Mouse (Mus musculus) MEL (cell line): ENCODE results near the gene Triobp. TPM values are rescaled to one million over a fixed set of nuclear protein-coding genes. Genes with fewer than 3 reads are reported as not detected.

Source experiments
- DNase-seq: peaks from one replicate; pipeline ENCODE4 v3.0.0; 2011; ENCODE audit warnings: low read depth, low spot score
- H3K27ac ChIP-seq: 2 replicates; pipeline ENCODE4 v1.5.1; 2012; ENCODE audit warnings: low read depth, mild to moderate bottlenecking, control low read depth, low read length, moderate library complexity; ENCODE audit not compliant: control insufficient read depth
- H3K27me3 ChIP-seq, 2 experiments: fragments of 150-350 bp in 1 of 2; sonication (generic) in 1 of 2; 2 replicates each; pipeline ENCODE4 v1.6.1; 2012; ENCODE audit warnings: low read length in 2 of 2, mild to moderate bottlenecking in 2 of 2, improper control_type of control experiment in 1 of 2, moderate library complexity in 1 of 2; ENCODE audit not compliant: insufficient read depth in 2 of 2, control insufficient read depth in 1 of 2
- H3K36me3 ChIP-seq, 2 experiments: 2 replicates each; pipeline ENCODE4 v1.6.1; 2012 to 2014; ENCODE audit warnings: low read length in 2 of 2, improper control_type of control experiment in 1 of 2, inconsistent platforms in 1 of 2, mild to moderate bottlenecking in 1 of 2; ENCODE audit not compliant: insufficient read depth in 2 of 2, control insufficient read depth in 1 of 2
- H3K4me1 ChIP-seq, 2 experiments: fragments of 150-350 bp in 1 of 2; sonication (generic) in 1 of 2; 2 replicates each; pipeline ENCODE4 v1.6.1; 2012; ENCODE audit warnings: low read length in 2 of 2, improper control_type of control experiment in 1 of 2, mild to moderate bottlenecking in 1 of 2; ENCODE audit not compliant: insufficient read depth in 2 of 2, control insufficient read depth in 1 of 2
- H3K4me3 ChIP-seq, 2 experiments: fragments of 150-350 bp in 1 of 2; sonication (generic) in 1 of 2; 2 replicates each; pipeline ENCODE4 v1.5.1; 2012; ENCODE audit warnings: low read depth in 2 of 2, low read length in 2 of 2, mild to moderate bottlenecking in 2 of 2, moderate library complexity in 2 of 2, control low read depth in 1 of 2, improper control_type of control experiment in 1 of 2; ENCODE audit not compliant: control insufficient read depth in 1 of 2, insufficient read depth in 1 of 2
- H3K79me2 ChIP-seq: 2 replicates; pipeline ENCODE4 v1.6.1; 2012; ENCODE audit warnings: mild to moderate bottlenecking, low read length, moderate library complexity; ENCODE audit not compliant: control insufficient read depth, poor library complexity, insufficient read depth
- H3K9ac ChIP-seq: 2 replicates; pipeline ENCODE4 v1.6.1; 2012; ENCODE audit warnings: low read depth, mild to moderate bottlenecking, control low read depth, low read length, moderate library complexity; ENCODE audit not compliant: control insufficient read depth, poor library complexity, severe bottlenecking
- H3K9me3 ChIP-seq: fragments of 150-350 bp; sonication (generic); replicated peaks from 2 replicates; pipeline ENCODE4 v1.6.1; 2012; ENCODE audit warnings: mild to moderate bottlenecking, low read length, improper control_type of control experiment, moderate library complexity; ENCODE audit not compliant: insufficient read depth
- BHLHE40 ChIP-seq: IDR thresholded peaks from 2 replicates; pipeline ENCODE4 v1.6.1; 2012; ENCODE audit warnings: low read depth, mild to moderate bottlenecking, inconsistent platforms, low read length, improper control_type of control experiment, borderline replicate concordance
- ELF1 ChIP-seq: IDR thresholded peaks from 2 replicates; pipeline ENCODE4 v1.6.1; 2014; ENCODE audit warnings: low read depth, mild to moderate bottlenecking, inconsistent platforms, low read length, improper control_type of control experiment, moderate library complexity
- GABPA ChIP-seq: IDR thresholded peaks from 2 replicates; pipeline ENCODE4 v1.6.1; 2012; ENCODE audit warnings: low read depth, mild to moderate bottlenecking, inconsistent platforms, low read length, improper control_type of control experiment, moderate library complexity
- GATA1 ChIP-seq: IDR thresholded peaks from 2 replicates; pipeline ENCODE4 v1.6.1; 2011; ENCODE audit warnings: low read depth, low read length, improper control_type of control experiment
- HCFC1 ChIP-seq: IDR thresholded peaks from 2 replicates; pipeline ENCODE4 v1.6.1; 2012; ENCODE audit warnings: low read depth, mild to moderate bottlenecking, inconsistent platforms, low read length, improper control_type of control experiment, moderate library complexity
- KAT2A ChIP-seq: conservative IDR thresholded peaks from 2 replicates; pipeline ENCODE4 v1.6.1; 2012; ENCODE audit warnings: low read depth, low read length, improper control_type of control experiment, inconsistent platforms
- MAFK ChIP-seq: IDR thresholded peaks from 2 replicates; pipeline ENCODE4 v1.6.1; 2011; ENCODE audit warnings: low read depth, mild to moderate bottlenecking, low read length, improper control_type of control experiment, borderline replicate concordance
- MAX ChIP-seq: IDR thresholded peaks from 2 replicates; pipeline ENCODE4 v1.6.1; 2011; ENCODE audit warnings: low read length, improper control_type of control experiment
- MAZ ChIP-seq: IDR thresholded peaks from 2 replicates; pipeline ENCODE4 v1.6.1; 2012; ENCODE audit warnings: low read depth, mild to moderate bottlenecking, inconsistent platforms, low read length, improper control_type of control experiment
- MXI1 ChIP-seq: IDR thresholded peaks from 2 replicates; pipeline ENCODE4 v1.6.1; 2011; ENCODE audit warnings: mild to moderate bottlenecking, low read depth, low read length, improper control_type of control experiment
- MYC ChIP-seq: IDR thresholded peaks from 2 replicates; pipeline ENCODE4 v1.6.1; 2011; ENCODE audit warnings: low read depth, mild to moderate bottlenecking, low read length, improper control_type of control experiment, moderate library complexity
- NELFE ChIP-seq: IDR thresholded peaks from 2 replicates; pipeline ENCODE4 v1.6.1; 2011; ENCODE audit warnings: low read depth, low read length, improper control_type of control experiment
- POLR2A ChIP-seq, 2 experiments: IDR thresholded peaks; 2 replicates each; pipeline ENCODE4 v1.6.1; 2011 to 2012; ENCODE audit warnings: low read length in 2 of 2, mild to moderate bottlenecking in 2 of 2, control low read depth in 1 of 2, improper control_type of control experiment in 1 of 2, low read depth in 1 of 2, moderate library complexity in 1 of 2; ENCODE audit not compliant: control insufficient read depth in 1 of 2, insufficient read depth in 1 of 2, poor library complexity in 1 of 2
- POLR2AphosphoS2 ChIP-seq: IDR thresholded peaks from 2 replicates; pipeline ENCODE4 v1.6.1; 2011; ENCODE audit warnings: low read length, improper control_type of control experiment
- RCOR1 ChIP-seq: IDR thresholded peaks from 2 replicates; pipeline ENCODE4 v1.6.1; 2012; ENCODE audit warnings: low read depth, mild to moderate bottlenecking, inconsistent platforms, low read length, improper control_type of control experiment
- SIN3A ChIP-seq: IDR thresholded peaks from 2 replicates; pipeline ENCODE4 v1.6.1; 2012; ENCODE audit warnings: low read length, improper control_type of control experiment, inconsistent platforms
- TBP ChIP-seq: IDR thresholded peaks from 2 replicates; pipeline ENCODE4 v1.8.0; 2011; ENCODE audit warnings: low read depth, low read length, improper control_type of control experiment
- TCF12 ChIP-seq: IDR thresholded peaks from 2 replicates; pipeline ENCODE4 v1.6.1; 2014; ENCODE audit warnings: low read depth, mild to moderate bottlenecking, inconsistent platforms, low read length, improper control_type of control experiment, moderate library complexity
- USF1 ChIP-seq: IDR thresholded peaks from 2 replicates; pipeline ENCODE4 v1.6.1; 2014; ENCODE audit warnings: low read depth, mild to moderate bottlenecking, inconsistent platforms, low read length, improper control_type of control experiment, moderate library complexity
- ZNF384 ChIP-seq: IDR thresholded peaks from 2 replicates; pipeline ENCODE4 v1.6.1; 2012; ENCODE audit warnings: low read depth, mild to moderate bottlenecking, inconsistent platforms, low read length, improper control_type of control experiment
- polyA plus RNA-seq, 2 experiments: library from polyadenylated mRNA; stranded (reverse) in 1 of 2; unstranded in 1 of 2; fragments of >175 nt in 1 of 2; fragments of >200 nt in 1 of 2; gene quantifications; 2 replicates each; pipeline versions ENCODE4 v1.2.1 to v1.2.4; 2012; ENCODE audit warnings: low replicate concordance in 2 of 2, low read depth in 1 of 2; ENCODE audit not compliant: insufficient read length in 2 of 2, insufficient read depth in 1 of 2, missing spikeins in 1 of 2
- total RNA-seq: library from RNA; depleted of rRNA; stranded (reverse); fragments of 300-350 nt; gene quantifications from 2 replicates; pipeline ENCODE4 v1.2.3, GENCODE M21; 2012

Gene Triobp
- total and polyA plus RNA-seq, 3 experiments = 18.4 to 31.3 TPM; not detected in 1

DNA sequence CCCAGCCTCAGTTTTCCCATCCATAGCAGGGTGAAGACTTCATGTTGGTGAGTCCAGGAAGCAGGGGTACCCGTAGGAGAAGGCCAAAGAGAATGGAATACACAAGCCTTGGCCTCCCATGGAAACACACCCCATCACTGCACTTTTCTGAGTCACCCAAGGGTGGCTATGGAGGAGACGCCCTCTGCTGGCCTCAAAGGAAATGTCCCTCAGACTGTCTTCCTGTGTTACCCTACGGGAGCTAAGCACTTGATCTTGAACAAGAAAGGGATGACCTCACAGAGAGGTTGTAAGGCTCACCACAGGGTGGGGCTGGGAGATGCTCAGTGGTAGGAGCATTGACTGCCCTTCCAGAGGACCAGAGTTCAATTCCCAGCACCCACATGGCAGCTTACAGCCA is 15.9 kb upstream of the Triobp start (continued):
- TF ChIP-seq MYC (0 out of 2 replicates have a peak, but pooled peaks have one; percentile 13), MAFK (no peak)
- TF ChIP-seq, all 39 proteins: peak for 13

DNA sequence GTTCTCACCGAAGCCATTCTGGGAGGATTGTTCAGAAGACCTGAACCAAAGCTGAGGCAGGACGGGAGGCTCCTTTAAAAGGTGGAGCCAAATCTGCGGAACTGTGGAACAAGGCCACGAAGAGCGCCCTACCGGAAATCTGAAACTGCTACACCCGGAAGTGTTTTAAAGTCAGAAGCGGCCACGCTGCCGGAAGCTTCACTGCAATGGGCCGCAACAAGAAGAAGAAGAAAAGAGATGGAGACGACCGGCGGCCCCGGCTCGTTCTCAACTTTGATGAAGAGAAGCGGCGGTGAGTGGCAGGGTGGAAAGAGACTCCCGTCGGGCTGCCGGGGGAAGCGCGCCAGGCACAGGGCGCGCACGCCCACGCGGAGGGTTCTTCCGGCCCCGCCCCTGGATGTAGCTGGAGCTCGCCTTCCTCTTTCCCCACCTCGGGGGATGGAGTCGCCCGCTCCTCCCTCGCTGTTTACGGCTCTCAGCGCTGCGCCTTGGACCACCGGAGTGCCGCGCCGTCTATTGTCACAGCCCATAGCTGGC is 12.7 kb upstream of the Triobp start, which contains the start of gene Nol12:
Gene Nol12 (plus strand): TSS at position 150 of the 537 bp plus-strand sequence.
- Histone ChIP-seq H3K27ac (peak within 1 kb of the TSS; percentile 100), H3K79me2 (peaks cover 13% of the 10 kb centered on the region), H3K4me1 (peaks cover 0 to 21% of the 10 kb centered on the region in 2 experiments; a peak in 2 of 4 replicates), H3K36me3 (peaks cover 0 to 12% of the 10 kb centered on the region in 2 experiments; a peak in 2 of 4 replicates), H3K9me3 (no peaks in the 10 kb centered on the region), H3K4me3 (peak within 1 kb of the TSS; percentile 75 to 100), H3K27me3 (no peaks in the 10 kb centered on the region), H3K9ac (peak within 1 kb of the TSS; percentile 98)
- TF ChIP-seq MAX = peak; percentile 87
- TF ChIP-seq POLR2A (IDR thresholded peaks at IDR 0.05; ENCODE audit: control insufficient read depth in 1 of 2, insufficient read depth in 1 of 2, low read depth in 1 of 2, low read length in 2 of 2, poor library complexity in 1 of 2) = peak; percentile 79 to 86
- TF ChIP-seq NELFE = peak; percentile 69
- TF ChIP-seq MXI1 = peak; percentile 92
- peak; percentile 63; the same call in 1 of the 2 replicates for TF ChIP-seq TBP
- no peak for TF ChIP-seq BHLHE40
- 0 out of 2 replicates have a peak, but pooled peaks have one; percentile 11 for TF ChIP-seq USF1
- TF ChIP-seq ZNF384 = 0 out of 2 replicates have a peak, but pooled peaks have one; percentile 8
- no peak for TF ChIP-seq RCOR1
- TF ChIP-seq SIN3A = peak; percentile 96
- TF ChIP-seq TCF12 = peak; percentile 20
- peak; percentile 58; the same call in 1 of the 2 replicates for TF ChIP-seq MAZ
- TF ChIP-seq HCFC1 = peak; percentile 91
- no peak for TF ChIP-seq GABPA
- 0 out of 2 replicates have a peak, but pooled peaks have one; percentile 2 for TF ChIP-seq GATA1
- no peak; the same call in 1 of the 2 replicates for TF ChIP-seq KAT2A
- peak; percentile 98 for TF ChIP-seq ELF1
- TF ChIP-seq POLR2AphosphoS2 = peak; percentile 65
- TF ChIP-seq MYC = peak; percentile 98
- DNase-seq = peak; percentile 95
